Mouse (Mus musculus): ENCODE measurements at regions not wholly inside any gene's neighbourhood (a gene's known extent, or its start where the extent isn't known, plus 50 kb on each side); places are given as distances from the start of the nearest gene placed in this dataset.

GRCm38 (mm10) chr13:42358588-42358987 lies 57.3 kb downstream of the Edn1 start:
- no peak overlapping the region for H3K9ac ChIP-seq
- H3K9me3 ChIP-seq (replicated peaks), result no peaks in the 10 kb centered on the region
- H3K4me2 ChIP-seq, result no peak overlapping the region
- H3K4me3 ChIP-seq (replicated peaks), result no peak overlapping the region
- no peaks in the 10 kb centered on the region for H3K4me1 ChIP-seq (replicated peaks)
- 70% methylated on average over 9 of the region's 9 CpGs for WGBS (ENCODE audit: insufficient replicate concordance)
- H3K27ac ChIP-seq, result no peak overlapping the region
- no peaks in the 10 kb centered on the region for H3K27me3 ChIP-seq
- H3K36me3 ChIP-seq, result no peaks in the 10 kb centered on the region
- no peak for ATAC-seq (ENCODE audit: low read depth)
- no peak for DNase-seq

GRCm38 (mm10) chr13:42367655-42368554 lies 66.6 kb downstream of the Edn1 start:
- no peak for ATAC-seq (ENCODE audit: low read depth)
- DNase-seq, result no peak

GRCm38 (mm10) chr13:42369826-42370225 lies 68.5 kb downstream of the Edn1 start:
- no peak for DNase-seq
- Histone ChIP-seq H3K27me3 (no peaks in the 10 kb centered on the region), H3K4me1 (replicated peaks) (no peaks in the 10 kb centered on the region), H3K27ac (no peak overlapping the region), H3K4me3 (replicated peaks) (no peak overlapping the region), H3K9ac (no peak overlapping the region), H3K9me3 (replicated peaks) (no peaks in the 10 kb centered on the region), H3K36me3 (no peaks in the 10 kb centered on the region), H3K4me2 (no peak overlapping the region)
- no peak for ATAC-seq (ENCODE audit: low read depth)
- 44% methylated on average over 1 of the region's 1 CpGs for WGBS (ENCODE audit: insufficient replicate concordance)

More at GRCm38 (mm10) chr13:42367655-42368554, 66.6 kb downstream of the Edn1 start:
- Histone ChIP-seq H3K27ac (no peak overlapping the region), H3K27me3 (no peaks in the 10 kb centered on the region), H3K4me2 (no peak overlapping the region), H3K36me3 (no peaks in the 10 kb centered on the region), H3K4me1 (replicated peaks) (no peaks in the 10 kb centered on the region), H3K4me3 (replicated peaks) (no peak overlapping the region), H3K9me3 (replicated peaks) (no peaks in the 10 kb centered on the region), H3K9ac (no peak overlapping the region)
- WGBS (ENCODE audit: insufficient replicate concordance), result 17% methylated on average over 7 of the region's 7 CpGs

GRCm38 (mm10) chr13:42372201-42372600 lies 70.9 kb downstream of the Edn1 start:
- Histone ChIP-seq H3K4me3 (replicated peaks) (no peak overlapping the region), H3K9ac (no peak overlapping the region), H3K27ac (no peak overlapping the region), H3K4me2 (no peak overlapping the region), H3K27me3 (no peaks in the 10 kb centered on the region), H3K4me1 (replicated peaks) (no peaks in the 10 kb centered on the region), H3K36me3 (no peaks in the 10 kb centered on the region), H3K9me3 (replicated peaks) (no peaks in the 10 kb centered on the region)
- 65% methylated on average over 4 of the region's 4 CpGs for WGBS (ENCODE audit: insufficient replicate concordance)
- ATAC-seq (ENCODE audit: low read depth), result no peak
- DNase-seq, result no peak

GRCm38 (mm10) chr13:42374181-42374596 lies 72.9 kb downstream of the Edn1 start:
- Histone ChIP-seq H3K4me1 (replicated peaks) (no peaks in the 10 kb centered on the region), H3K4me3 (replicated peaks) (no peak overlapping the region), H3K9ac (no peak overlapping the region), H3K27ac (no peak overlapping the region), H3K27me3 (no peaks in the 10 kb centered on the region), H3K36me3 (no peaks in the 10 kb centered on the region), H3K9me3 (replicated peaks) (no peaks in the 10 kb centered on the region), H3K4me2 (no peak overlapping the region)
- ATAC-seq (ENCODE audit: low read depth) (no peak), DNase-seq (no peak)
- 73% methylated on average over 8 of the region's 8 CpGs for WGBS (ENCODE audit: insufficient replicate concordance)

- Histone ChIP-seq H3K4me1 (replicated peaks) (no peaks in the 10 kb centered on the region), H3K4me3 (replicated peaks) (no peak overlapping the region), H3K36me3 (no peaks in the 10 kb centered on the region), H3K27ac (no peak overlapping the region), H3K4me2 (no peak overlapping the region), H3K9ac (no peak overlapping the region), H3K27me3 (no peaks in the 10 kb centered on the region), H3K9me3 (replicated peaks) (no peaks in the 10 kb centered on the region)
- 46% methylated on average over 6 of the region's 6 CpGs for WGBS (ENCODE audit: insufficient replicate concordance)
- no peak for ATAC-seq (ENCODE audit: low read depth)
- no peak for DNase-seq
Measured at GRCm38 (mm10) chr13:42379675-42380074, 78.4 kb downstream of the Edn1 start.

GRCm38 (mm10) chr13:42383099-42383498 lies 81.8 kb downstream of the Edn1 start:
- no peaks in the 10 kb centered on the region for H3K36me3 ChIP-seq
- H3K27ac ChIP-seq, result no peak overlapping the region
- H3K9me3 ChIP-seq (replicated peaks), result no peaks in the 10 kb centered on the region
- WGBS (ENCODE audit: insufficient replicate concordance), result 67% methylated on average over 4 of the region's 4 CpGs
- H3K4me2 ChIP-seq, result no peak overlapping the region
- no peak overlapping the region for H3K9ac ChIP-seq
- H3K4me3 ChIP-seq (replicated peaks), result no peak overlapping the region
- H3K27me3 ChIP-seq, result no peaks in the 10 kb centered on the region
- no peaks in the 10 kb centered on the region for H3K4me1 ChIP-seq (replicated peaks)
- no peak for DNase-seq
- ATAC-seq (ENCODE audit: low read depth), result no peak

GRCm38 (mm10) chr13:42390389-42390788 lies 89.1 kb downstream of the Edn1 start:
- WGBS (ENCODE audit: insufficient replicate concordance), result 78% methylated on average over 1 of the region's 1 CpGs
- H3K9ac ChIP-seq, result no peak overlapping the region
- DNase-seq (no peak), ATAC-seq (ENCODE audit: low read depth) (no peak)
- no peaks in the 10 kb centered on the region for H3K4me1 ChIP-seq (replicated peaks)
- H3K27me3 ChIP-seq, result no peaks in the 10 kb centered on the region
- no peak overlapping the region for H3K4me3 ChIP-seq (replicated peaks)
- H3K27ac ChIP-seq, result no peak overlapping the region
- H3K9me3 ChIP-seq (replicated peaks), result no peaks in the 10 kb centered on the region
- no peaks in the 10 kb centered on the region for H3K36me3 ChIP-seq
- no peak overlapping the region for H3K4me2 ChIP-seq

GRCm38 (mm10) chr13:42391330-42392005 lies 90.2 kb downstream of the Edn1 start:
- Histone ChIP-seq H3K9ac (no peak overlapping the region), H3K4me3 (replicated peaks) (no peak overlapping the region), H3K4me1 (replicated peaks) (no peaks in the 10 kb centered on the region), H3K9me3 (replicated peaks) (no peaks in the 10 kb centered on the region), H3K27me3 (no peaks in the 10 kb centered on the region), H3K27ac (no peak overlapping the region), H3K36me3 (no peaks in the 10 kb centered on the region), H3K4me2 (no peak overlapping the region)
- 63% methylated on average over 9 of the region's 9 CpGs for WGBS (ENCODE audit: insufficient replicate concordance)
- ATAC-seq (ENCODE audit: low read depth), result no peak
- DNase-seq, result no peak

GRCm38 (mm10) chr13:42392701-42393100 lies 91.4 kb downstream of the Edn1 start:
- no peaks in the 10 kb centered on the region for H3K36me3 ChIP-seq
- no peak overlapping the region for H3K4me2 ChIP-seq
- H3K27me3 ChIP-seq, result no peaks in the 10 kb centered on the region
- WGBS (ENCODE audit: insufficient replicate concordance), result 84% methylated on average over 7 of the region's 7 CpGs
- no peak overlapping the region for H3K4me3 ChIP-seq (replicated peaks)
- no peaks in the 10 kb centered on the region for H3K4me1 ChIP-seq (replicated peaks)
- H3K27ac ChIP-seq, result no peak overlapping the region
- H3K9ac ChIP-seq, result no peak overlapping the region
- no peaks in the 10 kb centered on the region for H3K9me3 ChIP-seq (replicated peaks)
- no peak for ATAC-seq (ENCODE audit: low read depth)
- DNase-seq, result no peak

GRCm38 (mm10) chr13:42394572-42394971 lies 93.3 kb downstream of the Edn1 start:
- ATAC-seq (ENCODE audit: low read depth) (no peak), DNase-seq (no peak)
- no peak overlapping the region for H3K9ac ChIP-seq
- no peak overlapping the region for H3K4me2 ChIP-seq
- no peak overlapping the region for H3K4me3 ChIP-seq (replicated peaks)
- H3K27me3 ChIP-seq, result no peaks in the 10 kb centered on the region
- no peaks in the 10 kb centered on the region for H3K9me3 ChIP-seq (replicated peaks)
- H3K4me1 ChIP-seq (replicated peaks), result no peaks in the 10 kb centered on the region
- WGBS (ENCODE audit: insufficient replicate concordance), result 41% methylated on average over 2 of the region's 2 CpGs
- no peaks in the 10 kb centered on the region for H3K36me3 ChIP-seq
- no peak overlapping the region for H3K27ac ChIP-seq

All from liver, embryonic 13.5 days (tissue).